Mouse (Mus musculus) spleen, embryonic (tissue): ENCODE measurements around the gene Gm8765.
"Not testable (repeated sequence)": the region's sequence is repeated elsewhere in the genome, so short reads cannot be mapped to it uniquely, and the experiment has no call there.

Experiments
- CTCF ChIA-PET: fragments of 350-600 bp; sonication (Branson Sonifier 250); formaldehyde crosslinking; loops from one replicate; lab custom pipeline; 2022; lab: Charles Lee

Gm8765 gene

GRCm38 (mm10) chr13:50698012-50698411, at the start of gene Gm8765:
Gene Gm8765, plus strand, starts transcription at chr13:50698312.
- CTCF ChIA-PET: not testable (repeated sequence)

DNA sequence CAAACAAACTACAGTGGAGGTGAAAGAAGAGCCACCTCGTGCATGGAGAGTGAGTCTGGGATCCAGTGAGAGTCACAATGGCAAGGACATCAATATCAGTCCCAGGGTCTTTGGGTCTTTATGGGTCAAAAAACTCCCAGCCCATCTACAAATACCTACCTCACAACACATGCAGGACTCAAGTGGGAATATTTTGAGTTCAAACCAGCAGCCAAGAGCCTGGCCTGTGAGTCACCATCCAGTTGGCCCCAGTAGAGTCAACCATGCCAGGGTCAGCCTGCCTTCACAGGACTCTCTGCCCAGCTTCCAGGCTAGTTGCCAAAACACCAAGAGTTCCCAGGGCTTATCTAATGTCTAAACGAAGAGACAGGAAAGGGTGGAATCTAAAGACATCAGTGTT, 49.3 kb upstream of the Gm8765 start:
- CTCF ChIA-PET: not testable (repeated sequence)

DNA sequence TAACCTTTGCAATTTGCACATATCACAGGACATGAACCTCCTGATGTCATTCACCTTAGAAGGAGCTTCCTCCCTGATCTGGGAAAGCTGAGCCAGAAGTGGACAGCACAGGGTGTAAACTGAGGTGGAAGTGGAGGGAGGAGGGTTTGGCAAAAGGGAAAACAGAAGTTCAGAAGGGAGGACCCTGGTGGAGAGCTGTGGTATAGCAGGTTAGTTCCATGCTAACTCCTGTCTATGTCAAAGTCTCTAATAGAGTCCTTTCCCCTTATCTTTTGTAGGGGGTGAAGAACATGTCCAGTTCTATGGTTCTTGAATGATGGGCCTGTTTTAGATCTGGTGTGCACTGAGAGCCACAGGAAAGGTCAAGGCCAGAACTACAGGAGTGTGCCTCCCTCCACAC, 52.2 kb downstream of the Gm8765 start:
- CTCF ChIA-PET: not testable (repeated sequence)

- CTCF ChIA-PET: no interaction called here
Measured at GRCm38 (mm10) chr13:50751732-50752131, 53.6 kb downstream of the Gm8765 start.

- CTCF ChIA-PET: not testable (repeated sequence)
Measured at GRCm38 (mm10) chr13:50752961-50753360, 54.8 kb downstream of the Gm8765 start.
